Mouse (Mus musculus): ENCODE measurements around the gene Stx8. TPM values are rescaled to one million over a fixed set of nuclear protein-coding genes. Genes with fewer than 3 reads are reported as not detected.

Stx8 gene
- polyA plus RNA-seq, 1 experiment from 2014 or later, result 60.6 TPM

- 85% methylated on average over 7 of the region's 7 CpGs for WGBS
- H3K27ac ChIP-seq (replicated peaks), result 0 out of 2 replicates have a peak overlapping the region, but pooled peaks have one; percentile 5
Measured at GRCm38 (mm10) chr11:68177415-68177814, 211.4 kb downstream of the Stx8 start.

GRCm38 (mm10) chr11:68185647-68186046, 219.7 kb downstream of the Stx8 start:
- H3K4me3 ChIP-seq (replicated peaks), result no peak overlapping the region
- 87% methylated on average over 3 of the region's 3 CpGs for WGBS
- no peaks in the 10 kb centered on the region for H3K36me3 ChIP-seq
- no peaks in the 10 kb centered on the region for H3K9me3 ChIP-seq (replicated peaks)
- H3K27me3 ChIP-seq, result no peaks in the 10 kb centered on the region
- no peak overlapping the region for H3K9ac ChIP-seq
- peaks cover 16% of the 10 kb centered on the region for H3K4me1 ChIP-seq
- ATAC-seq (ENCODE audit: insufficient number of reproducible peaks, low FRiP score, low TSS enrichment, low read depth), result no peak
- H3K4me2 ChIP-seq (replicated peaks), result no peak overlapping the region
- H3K27ac ChIP-seq (replicated peaks), result no peak overlapping the region

More at GRCm38 (mm10) chr11:68177415-68177814, 211.4 kb downstream of the Stx8 start:
- Histone ChIP-seq H3K36me3 (no peaks in the 10 kb centered on the region), H3K27me3 (no peaks in the 10 kb centered on the region), H3K4me1 (0 out of 2 replicates have a peak, but pooled peaks cover 10% of the 10 kb centered on the region), H3K9ac (no peak overlapping the region), H3K9me3 (replicated peaks) (no peaks in the 10 kb centered on the region), H3K4me3 (replicated peaks) (no peak overlapping the region), H3K4me2 (replicated peaks) (no peak overlapping the region)
- ATAC-seq (ENCODE audit: insufficient number of reproducible peaks, low FRiP score, low TSS enrichment, low read depth), result no peak

GRCm38 (mm10) chr11:68187242-68187641, 221.2 kb downstream of the Stx8 start:
- no peak for ATAC-seq (ENCODE audit: insufficient number of reproducible peaks, low FRiP score, low TSS enrichment, low read depth)
- no peak overlapping the region for H3K27ac ChIP-seq (replicated peaks)
- WGBS, result 51% methylated on average over 8 of the region's 8 CpGs

GRCm38 (mm10) chr11:68188695-68189201, 222.8 kb downstream of the Stx8 start:
- Histone ChIP-seq H3K9ac (no peak overlapping the region), H3K4me1 (peaks cover 16% of the 10 kb centered on the region), H3K4me2 (replicated peaks) (no peak overlapping the region), H3K4me3 (replicated peaks) (no peak overlapping the region), H3K27me3 (no peaks in the 10 kb centered on the region), H3K36me3 (no peaks in the 10 kb centered on the region), H3K27ac (replicated peaks) (peak overlapping the region; percentile 18; the same call in 1 of the 2 replicates), H3K9me3 (replicated peaks) (no peaks in the 10 kb centered on the region)
- no peak; the same call in 1 of the 2 replicates for ATAC-seq (ENCODE audit: insufficient number of reproducible peaks, low FRiP score, low TSS enrichment, low read depth)
- 55% methylated on average over 12 of the region's 12 CpGs for WGBS

More at GRCm38 (mm10) chr11:68187242-68187641, 221.2 kb downstream of the Stx8 start:
- peaks cover 16% of the 10 kb centered on the region for H3K4me1 ChIP-seq
- no peaks in the 10 kb centered on the region for H3K27me3 ChIP-seq
- no peak overlapping the region for H3K4me2 ChIP-seq (replicated peaks)
- H3K9me3 ChIP-seq (replicated peaks), result no peaks in the 10 kb centered on the region
- no peak overlapping the region for H3K4me3 ChIP-seq (replicated peaks)
- no peak overlapping the region for H3K9ac ChIP-seq
- H3K36me3 ChIP-seq, result no peaks in the 10 kb centered on the region

- WGBS, result 67% methylated on average over 5 of the region's 5 CpGs
- Histone ChIP-seq H3K27me3 (no peaks in the 10 kb centered on the region), H3K4me2 (replicated peaks) (no peak overlapping the region), H3K27ac (replicated peaks) (no peak overlapping the region), H3K4me1 (peaks cover 32% of the 10 kb centered on the region), H3K9me3 (replicated peaks) (no peaks in the 10 kb centered on the region), H3K36me3 (no peaks in the 10 kb centered on the region), H3K4me3 (replicated peaks) (no peak overlapping the region), H3K9ac (no peak overlapping the region)
- ATAC-seq (ENCODE audit: insufficient number of reproducible peaks, low FRiP score, low TSS enrichment, low read depth), result no peak
Measured at GRCm38 (mm10) chr11:68190849-68191248, 224.9 kb downstream of the Stx8 start.

- no peak for ATAC-seq (ENCODE audit: insufficient number of reproducible peaks, low FRiP score, low TSS enrichment, low read depth)
- no peak overlapping the region for H3K4me2 ChIP-seq (replicated peaks)
- H3K9ac ChIP-seq, result no peak overlapping the region
- no peak overlapping the region for H3K4me3 ChIP-seq (replicated peaks)
- no peaks in the 10 kb centered on the region for H3K27me3 ChIP-seq
- no peaks in the 10 kb centered on the region for H3K9me3 ChIP-seq (replicated peaks)
- H3K36me3 ChIP-seq, result no peaks in the 10 kb centered on the region
- WGBS, result 56% methylated on average over 6 of the region's 6 CpGs
- H3K27ac ChIP-seq (replicated peaks), result peak overlapping the region; percentile 41; the same call in 1 of the 2 replicates
- peaks cover 33% of the 10 kb centered on the region for H3K4me1 ChIP-seq
Measured at GRCm38 (mm10) chr11:68195168-68195567, 229.2 kb downstream of the Stx8 start.

- ATAC-seq (ENCODE audit: insufficient number of reproducible peaks, low FRiP score, low TSS enrichment, low read depth), result 0 out of 2 replicates have a peak, but pooled peaks have one; percentile 37
Measured at GRCm38 (mm10) chr11:68195693-68196176, 229.7 kb downstream of the Stx8 start.

GRCm38 (mm10) chr11:68196566-68196965, 230.6 kb downstream of the Stx8 start:
- peaks cover 33% of the 10 kb centered on the region for H3K4me1 ChIP-seq
- no peak for ATAC-seq (ENCODE audit: insufficient number of reproducible peaks, low FRiP score, low TSS enrichment, low read depth)

More at GRCm38 (mm10) chr11:68195693-68196176, 229.7 kb downstream of the Stx8 start:
- no peaks in the 10 kb centered on the region for H3K36me3 ChIP-seq
- no peak overlapping the region for H3K4me2 ChIP-seq (replicated peaks)
- no peak overlapping the region for H3K9ac ChIP-seq
- no peaks in the 10 kb centered on the region for H3K9me3 ChIP-seq (replicated peaks)
- no peaks in the 10 kb centered on the region for H3K27me3 ChIP-seq
- WGBS, result 48% methylated on average over 10 of the region's 10 CpGs
- H3K27ac ChIP-seq (replicated peaks), result peak overlapping the region; percentile 41; the same call in 1 of the 2 replicates
- H3K4me1 ChIP-seq, result peaks cover 33% of the 10 kb centered on the region
- H3K4me3 ChIP-seq (replicated peaks), result no peak overlapping the region

GRCm38 (mm10) chr11:68197471-68197870, 231.5 kb downstream of the Stx8 start:
- no peak overlapping the region for H3K4me2 ChIP-seq (replicated peaks)
- H3K36me3 ChIP-seq, result no peaks in the 10 kb centered on the region
- H3K9ac ChIP-seq, result no peak overlapping the region
- H3K27me3 ChIP-seq, result no peaks in the 10 kb centered on the region
- no peak overlapping the region for H3K4me3 ChIP-seq (replicated peaks)
- ATAC-seq (ENCODE audit: insufficient number of reproducible peaks, low FRiP score, low TSS enrichment, low read depth), result no peak
- peaks cover 37% of the 10 kb centered on the region for H3K4me1 ChIP-seq
- H3K27ac ChIP-seq (replicated peaks), result no peak overlapping the region
- H3K9me3 ChIP-seq (replicated peaks), result no peaks in the 10 kb centered on the region
- WGBS, result 72% methylated on average over 11 of the region's 11 CpGs

More at GRCm38 (mm10) chr11:68196566-68196965, 230.6 kb downstream of the Stx8 start:
- no peaks in the 10 kb centered on the region for H3K27me3 ChIP-seq
- H3K9me3 ChIP-seq (replicated peaks), result no peaks in the 10 kb centered on the region
- no peak overlapping the region for H3K4me2 ChIP-seq (replicated peaks)
- H3K27ac ChIP-seq (replicated peaks), result 0 out of 2 replicates have a peak overlapping the region, but pooled peaks have one; percentile 41
- H3K4me3 ChIP-seq (replicated peaks), result no peak overlapping the region
- H3K9ac ChIP-seq, result no peak overlapping the region
- H3K36me3 ChIP-seq, result no peaks in the 10 kb centered on the region
- 54% methylated on average over 6 of the region's 6 CpGs for WGBS

GRCm38 (mm10) chr11:68198696-68199095, 232.7 kb downstream of the Stx8 start:
- WGBS, result 71% methylated on average over 10 of the region's 10 CpGs
- Histone ChIP-seq H3K4me2 (replicated peaks) (no peak overlapping the region), H3K9me3 (replicated peaks) (no peaks in the 10 kb centered on the region), H3K4me3 (replicated peaks) (no peak overlapping the region), H3K4me1 (peaks cover 37% of the 10 kb centered on the region), H3K36me3 (no peaks in the 10 kb centered on the region), H3K9ac (no peak overlapping the region), H3K27ac (replicated peaks) (no peak overlapping the region), H3K27me3 (no peaks in the 10 kb centered on the region)
- no peak for ATAC-seq (ENCODE audit: insufficient number of reproducible peaks, low FRiP score, low TSS enrichment, low read depth)

GRCm38 (mm10) chr11:68199103-68199502, 233.1 kb downstream of the Stx8 start:
- 76% methylated on average over 8 of the region's 8 CpGs for WGBS
- H3K27me3 ChIP-seq, result no peaks in the 10 kb centered on the region
- no peaks in the 10 kb centered on the region for H3K36me3 ChIP-seq
- H3K27ac ChIP-seq (replicated peaks), result no peak overlapping the region
- ATAC-seq (ENCODE audit: insufficient number of reproducible peaks, low FRiP score, low TSS enrichment, low read depth), result no peak
- no peaks in the 10 kb centered on the region for H3K9me3 ChIP-seq (replicated peaks)
- H3K4me3 ChIP-seq (replicated peaks), result no peak overlapping the region
- H3K9ac ChIP-seq, result no peak overlapping the region
- peaks cover 37% of the 10 kb centered on the region for H3K4me1 ChIP-seq
- no peak overlapping the region for H3K4me2 ChIP-seq (replicated peaks)

Measured in embryonic facial prominence, embryonic 15.5 days (tissue).